Mouse (Mus musculus): Measurements from ENCODE around the gene Lcn8.

The Lcn8 gene

DNA sequence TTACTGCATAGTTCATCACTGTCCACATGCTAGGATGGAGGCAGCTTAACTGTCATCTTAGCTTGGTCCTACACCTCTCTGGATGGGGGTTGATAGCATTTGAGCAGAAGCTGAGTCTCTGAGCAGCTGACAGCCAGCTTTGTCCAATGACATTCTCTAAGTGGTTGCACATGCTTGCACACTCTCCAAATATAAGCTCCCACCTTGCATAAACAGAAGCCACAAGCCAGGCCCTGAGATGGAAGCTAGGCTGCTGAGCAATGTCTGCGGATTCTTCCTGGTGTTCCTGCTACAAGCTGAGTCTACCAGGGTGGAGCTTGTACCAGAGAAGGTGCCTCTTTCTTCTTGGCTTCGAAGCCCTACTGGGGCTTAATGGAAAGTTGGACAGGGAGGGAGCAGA lies at the start of gene Lcn8:
Lcn8 (plus strand) TSS at position 219 of the 400 bp plus-strand sequence.
- no peak for DNase-seq (ENCODE audit: low spot score)

DNA sequence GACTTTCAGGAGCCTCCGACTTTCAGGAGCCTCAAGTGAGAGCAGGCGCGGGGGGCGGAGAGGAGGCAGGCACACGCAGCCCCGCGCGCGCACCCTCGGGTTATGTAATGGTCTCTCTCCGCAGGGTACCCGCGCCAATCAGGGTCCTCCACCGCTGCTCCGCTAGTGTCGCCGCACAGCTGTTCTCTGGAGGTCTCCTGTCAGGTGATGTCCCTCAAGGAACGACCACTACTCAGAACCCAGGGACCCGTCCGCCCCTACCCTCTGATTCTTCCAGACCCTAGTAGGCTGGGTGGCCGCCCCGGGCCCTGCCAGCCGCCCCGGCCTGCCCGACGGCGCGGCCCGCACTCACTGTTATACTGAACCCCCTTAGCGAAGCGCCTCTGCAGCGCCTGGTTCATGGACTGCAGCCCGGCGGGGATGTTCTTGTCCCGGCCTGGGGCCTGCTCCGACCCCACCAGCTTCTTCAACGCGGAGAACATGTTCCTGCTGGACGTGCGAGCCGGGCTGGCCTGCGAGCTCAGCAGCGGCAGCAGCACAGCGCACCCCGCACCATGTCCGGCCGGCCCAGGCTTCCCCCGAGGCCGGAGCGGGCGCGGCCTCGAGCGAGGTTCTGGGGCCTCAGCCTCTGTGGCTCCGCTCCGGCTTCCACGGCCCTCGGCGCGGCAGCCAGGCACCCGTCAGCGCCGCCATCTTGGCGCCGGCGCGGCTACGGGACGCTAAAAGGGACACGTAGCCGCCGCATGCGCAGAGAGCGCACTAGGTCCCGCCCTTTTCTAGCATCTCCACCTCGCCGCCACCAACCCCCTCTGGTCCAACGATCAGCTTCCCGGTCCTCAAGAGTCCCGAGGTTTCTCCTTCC lies 44.9 kb upstream of the Lcn8 start, which contains the start of gene Rabl6:
Rabl6 (minus strand) TSS at position 761 of the 862 bp plus-strand sequence.
- peak; percentile 83 for DNase-seq (ENCODE audit: low spot score)

DNA sequence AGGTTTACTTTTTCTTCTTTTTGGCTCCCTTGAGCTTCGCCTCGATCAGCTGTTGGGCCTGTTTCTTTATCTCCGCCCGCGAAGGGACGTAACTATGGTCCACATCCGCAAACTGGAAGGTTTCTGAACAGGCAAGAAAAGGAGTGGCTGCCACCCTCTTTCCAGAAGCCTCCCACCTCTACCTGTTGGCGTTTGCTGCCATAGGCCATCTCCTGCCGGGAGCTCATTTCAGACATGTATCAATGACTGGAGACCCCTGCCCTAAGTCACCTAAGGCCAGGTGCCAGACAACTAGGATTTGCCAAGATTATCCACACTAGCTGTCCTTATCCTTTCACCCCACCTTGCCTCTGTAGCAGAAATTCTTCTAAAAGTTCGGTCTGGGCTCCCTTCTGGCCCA lies 44.2 kb upstream of the Lcn8 start:
- no peak for DNase-seq (ENCODE audit: low spot score)

DNA sequence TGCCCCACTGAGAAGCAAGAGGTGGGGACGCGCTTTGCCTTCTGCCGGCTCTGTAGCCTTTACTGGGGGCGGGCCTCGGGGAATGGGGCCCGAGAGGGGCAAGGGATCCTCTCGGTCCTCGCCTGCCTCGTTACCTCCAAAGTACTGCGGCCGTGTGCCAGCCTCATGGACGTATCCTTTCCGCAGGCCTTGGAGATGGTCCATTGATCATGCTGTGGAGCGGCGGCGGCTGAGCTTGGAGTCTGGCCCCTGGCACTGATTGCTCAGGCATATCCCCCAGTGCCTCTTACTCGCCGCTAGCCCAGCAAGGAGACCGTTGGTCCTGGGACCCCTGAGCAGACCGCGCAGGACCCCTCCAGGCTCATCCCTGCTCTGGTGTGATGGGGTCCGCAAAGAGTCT lies 36.5 kb upstream of the Lcn8 start:
- DNase-seq (ENCODE audit: low spot score), result no peak

DNA sequence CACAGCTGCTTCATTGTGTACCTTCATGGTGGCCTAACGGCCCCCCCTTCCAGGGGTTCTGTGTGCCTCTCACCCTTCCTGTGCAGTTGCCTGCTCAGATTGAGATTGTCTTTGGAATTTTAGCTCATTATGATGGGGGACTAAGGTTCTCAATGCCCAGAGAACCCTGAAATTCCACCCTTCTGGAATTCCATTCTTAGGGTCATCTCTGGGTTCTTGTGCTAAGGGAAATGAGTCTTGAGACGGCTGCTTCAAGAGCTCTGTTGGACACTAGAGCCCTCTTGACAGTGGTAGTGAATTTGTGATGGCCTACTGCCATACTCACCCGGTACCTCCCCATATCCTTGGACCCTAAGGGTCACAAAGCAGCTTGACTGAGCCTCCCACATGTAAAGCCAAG lies 35.3 kb upstream of the Lcn8 start, which contains the start of gene Ccdc183:
Ccdc183 (minus strand) TSS at position 101 of the 400 bp plus-strand sequence.
- DNase-seq (ENCODE audit: low spot score), result no peak

DNA sequence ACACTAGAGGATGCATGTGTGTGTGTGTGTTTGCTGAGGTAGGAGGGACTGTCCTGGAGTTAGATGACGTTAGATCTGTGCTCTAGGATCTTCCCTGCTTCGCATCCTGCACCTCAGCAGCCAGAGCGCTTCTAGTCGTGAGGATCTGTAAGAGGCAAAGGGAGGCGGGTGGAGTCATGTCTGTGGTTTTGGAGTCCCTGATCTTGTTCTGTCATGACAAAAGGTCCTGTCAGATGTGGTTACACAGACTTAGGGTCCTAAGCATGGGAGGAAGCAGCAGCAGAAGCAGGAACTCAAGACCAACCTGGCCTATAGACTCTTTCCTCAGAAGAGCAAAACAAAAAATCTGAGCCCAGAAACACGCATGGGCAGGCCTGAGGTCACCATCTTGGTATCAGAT lies 32.5 kb upstream of the Lcn8 start:
- no peak for DNase-seq (ENCODE audit: low spot score)

DNA sequence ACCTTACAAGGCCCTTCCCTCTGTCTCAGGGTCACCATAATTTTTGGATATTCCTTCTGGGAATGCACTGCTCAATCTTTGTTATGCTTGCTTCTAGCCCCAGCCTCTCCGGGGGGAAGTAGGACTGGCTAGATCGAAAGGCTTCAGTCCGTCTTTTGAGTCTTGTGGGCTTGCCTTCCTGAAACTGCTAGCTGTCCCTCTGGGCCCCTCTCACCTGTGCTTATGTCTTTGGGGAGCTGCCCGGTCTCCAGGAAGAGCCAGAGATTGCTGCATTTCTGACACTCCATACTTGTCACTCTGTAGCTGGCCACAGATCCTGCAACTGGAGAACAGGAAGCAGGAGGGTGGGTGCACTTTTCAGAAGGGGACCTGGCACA lies 32.1 kb upstream of the Lcn8 start:
- DNase-seq (ENCODE audit: low spot score), result no peak

DNA sequence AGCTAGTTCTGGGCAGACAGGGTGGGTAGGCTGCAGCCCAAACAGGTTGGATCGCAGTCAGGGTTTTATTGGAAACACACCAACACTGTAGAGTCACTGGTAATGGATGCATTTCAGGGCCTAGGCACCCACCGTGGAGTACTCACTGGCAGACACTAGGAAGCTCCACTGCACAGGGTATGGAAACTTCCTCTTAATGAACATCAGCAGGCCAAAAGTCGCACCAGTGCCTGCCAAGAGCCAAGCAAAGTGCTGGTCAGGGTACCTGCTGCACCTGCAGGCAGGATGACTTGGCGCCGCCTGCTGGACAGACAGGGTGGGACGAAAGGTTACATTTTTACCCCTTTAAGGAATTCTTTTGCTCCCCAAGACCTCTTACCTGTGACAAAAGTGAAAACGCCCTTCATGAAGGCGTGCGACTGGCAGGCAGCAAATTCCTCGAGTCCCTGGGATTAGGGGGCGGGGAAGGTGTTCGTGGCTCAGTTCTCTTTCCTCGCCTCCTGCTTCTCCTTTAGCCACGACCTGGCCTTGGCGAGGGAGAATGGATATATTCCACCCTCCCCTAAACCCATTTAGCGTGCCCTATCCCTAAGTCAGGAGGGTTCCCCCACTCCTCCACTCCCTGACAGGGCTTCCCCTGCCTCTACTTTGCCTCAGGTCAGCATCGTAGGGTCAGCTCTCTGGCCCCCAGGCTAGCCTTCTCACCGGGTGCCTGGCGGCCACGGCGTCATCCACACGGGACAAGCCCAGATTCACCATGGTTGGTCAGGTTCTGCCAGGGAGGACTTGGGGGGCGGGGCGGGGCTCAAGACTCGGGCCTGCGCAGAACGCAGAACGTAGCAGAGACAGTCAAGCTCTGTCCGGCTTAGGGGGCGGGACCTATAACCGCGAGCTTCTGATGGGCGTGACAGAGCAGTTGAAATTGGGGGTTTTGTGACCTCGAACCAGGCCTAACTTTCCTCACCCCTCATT lies 31.4 kb upstream of the Lcn8 start, which contains the start of gene Tmem141:
Tmem141 (minus strand) TSS at position 777 of the 972 bp plus-strand sequence.
- peak; percentile 76 for DNase-seq (ENCODE audit: low spot score)

DNA sequence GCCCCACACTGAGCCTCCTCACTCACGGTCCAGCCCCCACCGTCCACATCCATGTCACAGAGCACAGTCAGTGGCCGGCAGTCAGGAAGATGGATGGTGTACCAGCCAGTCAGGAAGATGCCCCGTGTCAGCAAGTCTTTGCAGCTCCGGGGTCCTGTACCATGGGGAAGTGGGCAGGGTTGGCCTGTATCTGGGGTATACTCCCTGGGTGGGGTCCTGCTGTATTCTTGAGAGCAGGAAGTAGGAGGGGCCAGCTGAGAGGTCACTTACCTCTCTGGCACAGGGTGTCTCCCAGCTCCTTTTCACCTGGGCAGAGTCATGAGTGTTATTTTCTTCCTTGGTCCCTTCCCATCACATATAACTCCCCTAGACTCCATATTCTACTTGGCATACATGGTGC lies 26.9 kb upstream of the Lcn8 start:
- DNase-seq (ENCODE audit: low spot score), result no peak

DNA sequence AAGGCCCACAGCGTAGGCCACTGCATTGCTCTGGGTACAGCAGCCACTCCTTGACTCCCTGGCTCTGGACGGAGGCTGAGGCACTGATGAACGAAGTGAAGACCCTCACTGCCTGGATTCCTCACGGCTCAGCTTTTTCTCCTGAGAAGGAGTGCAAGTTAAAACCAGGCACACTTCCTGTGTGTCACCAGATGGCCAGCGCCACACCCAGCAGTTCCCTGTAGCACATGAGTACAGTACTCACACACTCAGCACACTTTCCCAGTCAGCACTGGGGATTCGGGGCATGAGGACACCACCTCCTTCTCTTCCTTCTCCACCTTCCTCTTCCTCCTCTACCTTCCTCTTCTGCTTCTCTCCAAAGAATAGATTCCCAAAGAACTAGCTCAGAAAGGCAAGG lies 25.1 kb upstream of the Lcn8 start, which contains the start of gene Fcna:
Fcna (minus strand) TSS at position 220 of the 400 bp plus-strand sequence.
- DNase-seq (ENCODE audit: low spot score), result no peak

DNA sequence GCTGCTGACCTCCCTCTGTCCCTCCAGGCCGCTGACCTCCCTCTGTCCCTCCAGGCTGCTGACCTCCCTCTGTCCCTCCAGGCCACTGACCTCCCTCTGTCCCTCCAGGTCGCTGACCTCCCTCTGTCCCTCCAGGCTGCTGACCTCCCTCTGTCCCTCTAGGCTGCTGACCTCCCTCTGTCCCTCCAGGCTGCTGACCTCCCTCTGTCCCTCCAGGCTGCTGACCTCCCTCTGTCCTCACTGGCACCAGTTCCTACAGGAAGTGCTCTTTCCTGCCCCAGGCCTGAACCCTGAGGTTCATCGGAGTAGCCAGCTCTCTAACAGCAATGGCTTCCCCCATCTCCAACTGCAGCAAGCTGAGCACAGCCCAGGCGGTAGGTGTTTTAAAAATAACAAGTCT lies 24.2 kb upstream of the Lcn8 start:
- no peak for DNase-seq (ENCODE audit: low spot score)

DNA sequence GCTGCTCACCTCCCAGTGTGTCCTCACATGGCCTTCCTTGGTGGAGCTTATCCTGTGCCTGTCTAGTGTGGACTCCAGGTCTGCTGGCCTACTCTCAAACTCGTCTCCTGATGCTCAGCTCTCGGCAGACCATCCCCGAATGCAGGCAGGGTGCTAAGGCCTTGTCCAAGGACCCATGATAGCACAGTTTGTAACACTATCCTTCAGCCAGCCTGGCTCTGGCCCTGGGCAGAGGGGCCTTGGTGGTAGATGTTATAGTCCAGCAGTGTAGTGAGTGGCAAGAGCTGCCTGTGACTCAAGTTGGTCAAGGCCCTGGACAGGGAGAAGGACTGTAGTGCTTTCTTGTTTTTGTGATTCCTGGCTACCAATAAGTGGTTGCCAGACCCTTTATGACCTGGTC lies 19.3 kb upstream of the Lcn8 start:
- no peak for DNase-seq (ENCODE audit: low spot score)

DNA sequence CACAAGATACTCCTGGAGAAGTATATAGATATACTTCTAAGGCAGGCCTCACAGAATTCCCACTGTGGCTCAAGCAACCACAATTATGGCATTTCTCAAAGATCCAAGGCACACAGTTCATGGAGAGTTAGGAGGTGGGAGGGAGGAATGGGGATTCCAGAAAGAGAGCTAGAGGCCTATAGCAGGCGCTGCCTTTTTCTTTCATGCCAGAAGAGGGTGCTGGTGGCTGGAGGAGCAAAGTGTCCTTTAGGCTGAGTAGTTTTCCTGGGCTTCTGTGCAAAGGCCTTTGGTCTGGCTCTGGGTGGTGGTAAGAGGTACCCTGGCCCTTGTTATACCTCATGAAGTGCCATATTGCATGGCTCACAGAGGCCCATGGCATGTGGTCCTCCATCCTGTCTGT lies 18.9 kb upstream of the Lcn8 start:
- DNase-seq (ENCODE audit: low spot score), result no peak

DNA sequence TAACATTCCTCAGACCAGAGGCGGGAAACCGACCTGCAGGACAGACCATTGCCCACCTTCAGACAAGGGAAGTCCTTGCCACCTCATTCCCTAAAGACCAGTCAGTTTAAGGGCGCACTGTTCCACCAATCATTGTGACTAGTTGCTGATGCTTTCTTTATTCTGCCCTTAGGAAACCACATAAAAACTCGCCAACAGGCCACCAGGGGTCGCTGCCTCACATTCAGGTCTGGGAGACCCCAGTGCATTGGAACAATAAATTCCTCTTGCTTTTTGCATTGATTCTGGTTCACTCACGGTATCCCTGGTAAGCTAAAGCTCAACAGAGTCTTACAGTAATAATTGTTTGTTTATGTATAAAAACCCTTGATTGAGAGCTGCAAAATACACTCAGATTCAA lies 13.0 kb upstream of the Lcn8 start:
- no peak for DNase-seq (ENCODE audit: low spot score)

DNA sequence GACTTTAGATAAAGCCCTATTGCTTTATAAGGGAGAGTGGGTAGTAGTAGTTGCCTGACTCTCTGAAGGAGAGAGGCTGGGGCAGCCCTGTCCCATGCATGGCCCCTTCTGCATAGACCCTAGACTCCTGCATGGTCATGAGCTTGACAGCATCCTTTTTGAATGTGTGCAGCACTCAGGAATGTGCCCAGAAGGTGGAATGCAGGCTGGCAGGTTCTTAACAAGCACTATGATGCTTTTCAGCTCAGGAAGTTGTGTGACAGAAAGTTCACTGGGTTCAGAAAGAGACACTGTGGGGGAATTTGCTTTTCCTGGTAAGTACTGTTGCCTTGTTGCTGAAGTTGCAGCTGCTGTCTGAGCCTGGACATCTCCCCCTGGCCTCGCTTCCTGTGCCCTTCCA lies 1.6 kb downstream of the Lcn8 start:
- DNase-seq (ENCODE audit: low spot score), result no peak

DNA sequence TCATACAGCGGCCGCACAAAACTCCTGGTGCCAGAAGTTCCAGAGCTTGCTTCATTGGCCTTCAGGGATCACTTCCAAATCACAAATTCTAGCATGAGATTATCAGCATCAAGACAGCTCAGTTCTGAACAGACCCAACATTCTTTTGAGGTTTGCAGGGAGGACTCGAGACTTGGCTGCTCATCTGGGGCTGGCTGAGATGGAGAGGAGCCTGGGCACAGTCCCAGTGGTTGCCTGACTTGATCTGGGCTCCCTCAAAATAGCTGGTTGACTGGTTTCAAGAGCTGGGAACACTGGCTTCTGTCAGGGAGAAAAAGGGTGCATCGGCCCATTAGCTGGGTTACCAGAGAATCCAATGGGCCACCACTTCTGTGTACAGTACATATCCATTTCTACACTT lies 3.8 kb downstream of the Lcn8 start:
- DNase-seq (ENCODE audit: low spot score), result peak; percentile 7

DNA sequence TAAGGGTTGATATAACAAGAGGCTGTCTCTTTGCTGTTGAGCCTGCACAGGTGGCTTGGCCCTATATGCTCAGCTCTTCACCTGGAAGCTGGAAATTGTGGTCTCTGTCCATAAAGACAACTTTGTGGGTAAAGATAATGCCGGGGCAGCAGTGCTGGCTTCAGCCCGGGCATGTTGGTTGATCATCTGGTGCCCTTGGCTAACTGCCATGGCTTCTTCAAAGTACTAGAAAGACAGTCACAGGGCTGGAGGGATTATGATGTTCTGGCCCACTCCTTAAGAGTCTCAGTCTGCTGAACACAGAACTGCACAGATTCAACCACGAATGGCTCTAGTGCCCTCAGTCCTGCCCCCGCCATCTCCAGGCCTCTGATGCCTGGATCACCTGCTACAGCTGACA lies 4.3 kb downstream of the Lcn8 start:
- DNase-seq (ENCODE audit: low spot score), result no peak

DNA sequence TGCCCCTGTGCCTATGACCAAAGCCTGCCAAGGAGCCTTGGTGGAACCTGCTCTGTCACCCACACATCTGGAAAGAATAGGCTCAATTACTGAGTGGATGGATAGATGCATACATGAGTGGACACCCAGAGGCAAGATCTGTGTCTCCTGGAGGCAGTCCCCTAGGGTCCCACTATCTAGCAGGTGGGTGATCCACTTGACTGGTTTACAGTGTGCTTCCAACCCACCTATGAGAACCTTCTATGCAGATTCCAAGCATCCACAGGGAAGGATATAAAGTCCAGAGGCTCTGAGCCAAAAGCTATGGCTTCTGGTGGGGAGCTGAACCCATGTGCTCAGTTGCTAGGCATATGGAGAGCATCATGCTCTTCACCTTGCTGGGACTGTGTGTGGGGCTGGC lies 4.7 kb downstream of the Lcn8 start, which contains the start of gene Lcn5:
Lcn5 (plus strand) TSS at position 301 of the 400 bp plus-strand sequence.
- no peak for DNase-seq (ENCODE audit: low spot score)

DNA sequence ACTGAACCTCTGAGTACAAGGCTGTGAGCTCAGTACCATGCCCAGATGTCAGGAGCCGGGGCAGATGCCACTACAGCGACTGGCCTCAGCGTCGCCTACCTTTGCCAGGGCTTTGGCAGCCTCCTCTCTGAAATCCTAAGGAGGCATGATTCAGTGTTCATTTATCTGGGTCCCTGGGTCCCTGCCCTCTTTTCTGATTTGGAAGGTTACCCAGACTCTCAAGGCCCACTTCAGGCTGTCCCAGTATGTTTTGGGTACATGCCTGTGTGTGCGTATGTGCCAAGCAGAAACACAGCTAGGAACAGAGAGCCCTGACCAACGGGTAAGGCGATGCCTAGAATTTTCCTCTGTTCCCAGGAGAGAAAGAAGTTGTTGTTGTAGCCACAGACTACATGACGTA lies 7.4 kb downstream of the Lcn8 start:
- DNase-seq (ENCODE audit: low spot score), result no peak

DNA sequence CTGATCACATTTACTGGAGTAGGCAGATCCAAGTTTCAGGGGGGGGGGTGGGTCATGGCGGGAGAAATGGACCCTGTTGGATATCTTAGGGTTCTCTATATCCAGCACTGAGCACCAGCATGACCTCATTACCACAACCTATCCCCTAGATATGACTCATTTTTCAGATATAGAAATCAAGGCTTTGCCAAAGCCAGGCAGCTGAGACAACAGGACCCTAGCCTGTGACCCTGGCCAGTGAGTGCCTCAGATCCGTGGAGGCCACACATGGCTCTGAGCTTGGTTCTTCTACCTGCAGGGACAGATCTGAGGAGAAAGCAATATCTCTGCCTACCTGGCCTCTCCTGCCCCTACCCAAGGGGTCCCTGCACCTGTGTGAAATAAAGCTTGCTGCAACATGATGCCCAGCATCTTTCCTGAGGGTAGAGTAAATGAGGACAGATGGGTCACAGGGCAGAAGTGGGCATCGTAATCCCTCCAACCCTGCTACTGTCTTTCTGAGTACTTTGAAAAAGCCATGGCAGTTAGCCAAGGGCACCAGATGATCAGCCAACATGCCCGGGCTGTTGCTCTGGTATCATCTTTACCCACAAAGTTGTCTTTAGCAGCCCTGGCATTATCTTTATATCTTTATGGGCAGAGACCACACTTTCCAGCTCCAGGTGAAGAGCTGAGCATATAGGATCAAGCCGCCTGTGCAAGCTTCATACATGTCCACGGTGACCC lies 8.5 kb downstream of the Lcn8 start:
- DNase-seq (ENCODE audit: low spot score), result no peak

DNA sequence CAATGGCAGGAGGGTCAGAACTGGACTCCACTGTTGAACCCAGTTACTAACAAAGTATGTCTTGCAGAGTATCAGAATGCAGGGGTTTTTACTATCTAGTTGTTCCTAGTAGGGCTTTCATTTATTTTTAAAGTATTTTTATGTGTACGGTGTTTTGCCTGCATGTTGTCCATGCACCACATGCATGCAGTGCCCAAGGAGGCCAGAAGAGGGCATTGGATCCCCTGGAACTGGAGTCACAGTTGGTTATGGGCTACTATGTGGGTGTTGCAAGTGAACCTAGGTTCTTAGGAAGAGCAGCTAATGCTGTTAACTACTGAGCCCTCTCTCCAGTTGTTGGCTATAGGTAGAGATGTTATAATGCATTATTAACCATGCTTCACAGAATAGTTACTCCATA lies 10.6 kb downstream of the Lcn8 start:
- DNase-seq (ENCODE audit: low spot score), result peak; percentile 50

DNA sequence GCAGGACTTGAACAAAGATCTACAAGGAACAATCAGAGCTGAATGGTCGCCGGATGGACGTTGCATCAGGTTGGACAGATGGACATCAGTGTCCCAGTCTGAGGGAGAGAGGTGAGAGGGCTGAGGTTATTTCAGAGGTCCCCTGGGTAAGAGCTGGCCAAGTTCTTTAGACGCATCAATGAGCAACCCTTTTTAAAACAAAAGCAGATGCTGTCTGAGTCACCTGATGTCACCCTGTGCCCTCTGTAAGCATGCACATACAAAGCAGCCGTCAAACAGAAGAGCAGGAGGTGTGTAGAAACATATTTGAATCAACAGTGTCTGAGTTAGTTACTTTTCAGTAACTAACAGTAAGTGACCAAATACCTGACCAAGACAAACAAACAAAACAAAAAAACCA lies 11.2 kb downstream of the Lcn8 start:
- DNase-seq (ENCODE audit: low spot score), result no peak
